Mouse (Mus musculus) embryonic facial prominence, embryonic 13.5 days (tissue): ENCODE results near the gene Ntf5. TPM values are rescaled to one million over a fixed set of nuclear protein-coding genes. Genes with fewer than 3 reads are reported as not detected.

Experiments
- ATAC-seq: fragments of 200-750 bp; cut with Nextera tagmentation; 2 replicates; pipeline ENCODE4 v1.8.0; 2017; ENCODE audit warnings: low read depth; ENCODE audit not compliant: insufficient number of reproducible peaks, insufficient read depth, low FRiP score, low TSS enrichment
- H3K27ac ChIP-seq: fragments of 300-500 bp; sonication (generic); 2 replicates; pipeline ENCODE4 v1.5.1; 2015; ENCODE audit warnings: moderate library complexity, mild to moderate bottlenecking, inconsistent platforms
- H3K27me3 ChIP-seq: fragments of 300-500 bp; sonication (generic); 2 replicates; pipeline ENCODE4 v1.6.1; 2015; ENCODE audit warnings: mild to moderate bottlenecking, inconsistent platforms
- H3K36me3 ChIP-seq: fragments of 300-500 bp; sonication (generic); 2 replicates; pipeline ENCODE4 v1.6.1; 2015; ENCODE audit warnings: mild to moderate bottlenecking, inconsistent platforms
- H3K4me1 ChIP-seq: fragments of 300-500 bp; sonication (generic); 2 replicates; pipeline ENCODE4 v1.6.1; 2015; ENCODE audit warnings: inconsistent platforms
- H3K4me2 ChIP-seq: fragments of 300-500 bp; sonication (generic); 2 replicates; pipeline ENCODE4 v1.6.1; 2015; ENCODE audit warnings: moderate library complexity, mild to moderate bottlenecking, inconsistent platforms
- H3K4me3 ChIP-seq: fragments of 300-500 bp; sonication (generic); 2 replicates; pipeline ENCODE4 v1.5.1; 2015; ENCODE audit warnings: mild to moderate bottlenecking, inconsistent platforms
- H3K9ac ChIP-seq: fragments of 300-500 bp; sonication (generic); 2 replicates; pipeline ENCODE4 v1.6.1; 2015; ENCODE audit warnings: mild to moderate bottlenecking, inconsistent platforms
- H3K9me3 ChIP-seq: fragments of 300-500 bp; sonication (generic); 2 replicates; pipeline ENCODE4 v1.6.1; 2016; ENCODE audit warnings: inconsistent platforms
- WGBS: fragments of 180-500 bp; shearing (Covaris S2); methylation state at CpG from one replicate; pipeline ENCODE4 v1.1.7; 2015; ENCODE audit warnings: mixed read lengths; 5-methylcytosine and 5-hydroxymethylcytosine counted together
- polyA plus RNA-seq: library from polyadenylated mRNA; unstranded; fragments of >200 nt; fragmentation: Nextera tagmentation; extraction: Ambion mirVana; gene quantifications from 2 replicates; pipeline ENCODE4 v1.2.1, GENCODE M21; 2015

The Ntf5 gene
- 4.6 and 6.1 TPM in 2 replicates for polyA plus RNA-seq

- Histone ChIP-seq H3K9me3 (no peaks in the 10 kb centered on the region), H3K36me3 (no peaks in the 10 kb centered on the region), H3K4me2 (peak within 1 kb of the TSS; percentile 71), H3K4me1 (peaks cover 33% of the 10 kb centered on the region), H3K27ac (peak within 1 kb of the TSS; percentile 77), H3K27me3 (peaks cover 96% of the 10 kb centered on the region), H3K9ac (peak within 1 kb of the TSS; percentile 72), H3K4me3 (peak within 1 kb of the TSS; percentile 56)
- peak; percentile 28; the same call in 1 of the 2 replicates for ATAC-seq
- 3% methylated on average over 36 of the region's 45 CpGs for WGBS
Measured at GRCm38 (mm10) chr7:45413113-45413863, at the start of gene Ntf5. Gene Ntf5, plus strand, starts transcription at chr7:45413695.

DNA sequence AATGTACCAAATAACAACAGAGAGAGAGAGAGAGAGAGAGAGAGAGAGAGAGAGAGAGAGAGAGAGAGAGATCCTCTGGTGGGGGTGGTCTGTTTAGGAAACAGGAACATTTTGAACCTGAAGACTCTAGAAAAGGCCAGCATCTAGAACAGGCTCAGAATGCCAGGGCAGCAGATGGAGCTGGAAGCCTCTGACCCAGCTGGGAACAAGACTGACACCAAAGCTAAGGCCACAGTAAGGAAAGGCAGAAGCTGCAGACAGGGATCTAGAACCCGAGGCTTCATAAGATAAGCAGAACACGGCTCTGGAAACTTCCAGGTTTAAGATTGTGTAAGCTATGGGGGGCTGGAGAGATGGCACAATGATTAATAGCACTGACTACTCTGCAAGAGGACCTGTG is 49.5 kb upstream of the Ntf5 start:
- Histone ChIP-seq H3K9ac (no peak overlapping the region), H3K4me1 (peaks cover 28% of the 10 kb centered on the region), H3K27ac (no peak overlapping the region), H3K4me3 (no peak overlapping the region), H3K9me3 (no peaks in the 10 kb centered on the region), H3K27me3 (peaks cover 78% of the 10 kb centered on the region), H3K36me3 (no peaks in the 10 kb centered on the region), H3K4me2 (no peak overlapping the region)
- no peak for ATAC-seq
- WGBS: 81% methylated on average over 2 of the region's 2 CpGs

DNA sequence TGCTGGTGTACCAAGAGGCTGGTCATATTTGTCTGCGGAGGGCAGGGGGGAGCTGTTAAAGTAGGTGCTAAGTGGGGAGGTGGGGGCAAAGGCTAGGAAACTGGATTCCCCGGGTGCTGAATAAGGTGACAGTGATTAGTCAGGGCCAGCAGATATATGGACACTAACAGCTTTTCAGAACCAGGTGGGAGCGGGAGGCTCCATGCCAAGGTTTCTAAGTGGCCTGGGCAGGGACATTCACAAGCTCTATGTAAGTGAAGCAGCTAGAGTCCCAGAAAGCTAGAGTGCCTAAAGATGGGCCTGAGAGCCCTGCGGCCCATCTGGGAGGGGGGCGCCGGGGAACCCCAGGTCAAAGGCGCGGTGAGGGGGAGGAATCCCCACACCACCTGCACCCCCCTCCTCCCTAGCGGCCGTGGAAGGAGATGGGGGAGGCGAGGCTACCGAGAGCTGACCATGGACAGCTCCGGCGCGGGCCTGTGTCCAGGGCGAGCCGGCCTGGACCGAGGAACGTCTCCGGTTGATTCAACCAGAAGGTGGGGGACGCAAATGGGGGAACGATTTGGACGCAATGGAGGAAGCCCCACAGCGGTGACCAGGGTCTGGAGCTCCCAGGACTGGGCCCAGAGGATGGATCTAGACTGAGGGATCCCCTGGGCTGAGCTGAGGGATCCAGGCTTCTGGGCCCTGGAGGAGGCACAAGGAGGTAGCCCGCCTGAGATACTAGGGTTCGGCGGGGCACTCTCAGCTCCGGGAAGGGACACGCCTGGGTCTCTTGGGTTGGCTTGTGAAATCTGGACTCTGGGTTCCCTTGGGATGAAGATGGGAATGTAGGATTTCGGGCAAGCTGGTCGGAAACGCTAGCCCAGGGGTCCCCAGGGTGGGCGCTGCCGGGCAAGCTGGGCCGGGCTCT is 47.5 kb upstream of the Ntf5 start:
- WGBS: 4% methylated on average over 35 of the region's 35 CpGs
- Histone ChIP-seq H3K4me2 (peak overlapping the region; percentile 95), H3K27ac (no peak overlapping the region; the same call in 1 of the 2 replicates), H3K9ac (peak overlapping the region; percentile 80), H3K4me3 (peak overlapping the region; percentile 70), H3K36me3 (no peaks in the 10 kb centered on the region), H3K4me1 (peaks cover 41% of the 10 kb centered on the region), H3K27me3 (peaks cover 75% of the 10 kb centered on the region), H3K9me3 (no peaks in the 10 kb centered on the region)
- no peak for ATAC-seq

DNA sequence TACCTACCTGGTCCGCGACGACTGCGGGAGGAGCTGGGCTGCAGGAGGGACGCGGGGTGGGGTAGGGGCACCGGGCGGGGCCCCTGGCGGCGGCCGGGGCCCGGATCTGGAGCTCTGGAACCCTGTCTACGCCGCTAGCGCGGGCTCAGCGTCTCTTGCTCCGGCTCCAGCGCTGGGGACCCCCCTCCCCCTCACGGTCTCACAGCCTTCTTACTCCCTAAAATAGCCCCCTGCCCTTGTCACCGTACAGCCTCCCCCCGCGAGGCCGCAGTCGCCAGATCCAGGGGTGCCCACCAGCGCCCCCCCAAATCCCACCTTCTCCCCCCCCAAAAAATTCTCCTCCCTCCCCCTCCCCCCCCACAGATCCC is 46.9 kb upstream of the Ntf5 start, which contains the start of gene Ppfia3:
Gene Ppfia3 (minus strand): TSS at position 368 of the 368 bp plus-strand sequence.
- peak within 1 kb of the TSS; percentile 80 for H3K9ac ChIP-seq
- H3K27ac ChIP-seq: peak within 1 kb of the TSS; percentile 68

DNA sequence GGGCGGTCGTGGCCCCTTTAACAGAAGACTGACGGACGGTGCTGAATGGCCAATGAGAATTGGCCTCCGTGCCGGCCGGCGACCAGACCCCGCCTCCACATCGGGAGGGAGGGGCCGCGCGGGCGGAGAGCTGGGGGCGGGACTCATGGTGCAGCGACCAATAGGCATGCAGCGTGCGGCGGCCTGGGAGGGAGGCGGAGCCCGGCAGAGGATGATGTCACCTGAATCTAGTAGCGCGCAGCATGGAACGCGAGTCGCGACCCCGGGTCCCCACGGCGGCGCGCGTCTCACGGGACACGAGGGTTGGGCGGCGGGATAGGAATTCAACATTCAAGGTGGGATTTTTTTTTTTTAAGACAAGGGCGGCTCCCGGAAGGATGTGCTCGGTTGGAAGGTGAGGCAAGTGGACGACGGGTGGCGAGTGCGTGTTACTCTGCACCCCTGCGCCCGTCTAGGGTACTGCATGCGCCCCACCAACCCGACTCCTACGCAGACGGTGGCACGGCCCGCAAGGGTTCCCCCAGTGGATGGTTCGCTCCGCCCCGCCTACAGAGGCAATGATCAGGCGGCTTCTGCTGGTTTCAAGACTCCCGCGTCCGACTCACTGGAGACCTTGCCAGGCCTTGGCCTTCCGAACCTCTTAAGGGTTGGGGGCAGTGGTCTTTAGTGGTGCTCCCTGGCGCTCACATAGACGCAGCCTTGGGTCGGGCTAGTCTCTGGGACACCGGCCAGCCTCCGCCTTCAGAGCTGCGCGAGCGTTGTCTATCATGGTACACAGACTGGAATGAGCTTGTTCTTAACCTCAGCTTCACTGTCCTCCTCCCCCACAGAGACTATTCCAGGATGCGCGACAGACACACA is 46.2 kb upstream of the Ntf5 start:
- peak; percentile 85 for ATAC-seq
- H3K4me3 ChIP-seq: peak overlapping the region; percentile 70
- H3K36me3 ChIP-seq: 0 out of 2 replicates have a peak, but pooled peaks cover 2% of the 10 kb centered on the region
- H3K9me3 ChIP-seq: no peaks in the 10 kb centered on the region
- peaks cover 63% of the 10 kb centered on the region for H3K27me3 ChIP-seq
- under 1% methylated on average over 68 of the region's 70 CpGs for WGBS
- peak overlapping the region; percentile 95 for H3K4me2 ChIP-seq
- peak overlapping the region; percentile 68 for H3K27ac ChIP-seq
- H3K4me1 ChIP-seq: peaks cover 35% of the 10 kb centered on the region
- peak overlapping the region; percentile 80 for H3K9ac ChIP-seq

More for the DNA sequence above, 46.9 kb upstream of the Ntf5 start, which contains the start of gene Ppfia3:
- ATAC-seq: peak; percentile 18; the same call in 1 of the 2 replicates
- Histone ChIP-seq H3K4me1 (peaks cover 40% of the 10 kb centered on the region), H3K9me3 (no peaks in the 10 kb centered on the region), H3K36me3 (no peaks in the 10 kb centered on the region), H3K27me3 (peaks cover 69% of the 10 kb centered on the region), H3K4me3 (peak within 1 kb of the TSS; percentile 70), H3K4me2 (peak within 1 kb of the TSS; percentile 95)
- WGBS: under 1% methylated on average over 21 of the region's 26 CpGs

DNA sequence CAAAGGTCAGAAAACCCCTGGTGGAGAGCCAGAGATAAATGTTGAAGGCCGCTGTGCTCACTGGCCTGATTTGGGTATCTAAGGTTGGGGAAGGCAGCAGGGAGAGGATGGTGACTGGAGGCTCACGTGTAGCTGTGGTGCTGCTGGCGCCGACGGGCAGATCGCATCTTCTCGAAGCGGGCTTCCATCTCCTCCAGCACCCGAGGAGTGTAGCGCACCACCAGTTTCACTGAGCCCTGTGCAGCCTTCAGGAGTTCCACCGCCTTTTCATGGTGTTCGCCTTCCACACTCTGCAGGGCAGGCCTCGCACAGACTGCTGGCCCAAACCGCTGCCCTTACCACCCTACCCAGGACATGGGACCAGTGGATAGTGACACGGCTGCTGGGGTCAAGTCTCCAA is 45.3 kb upstream of the Ntf5 start:
- H3K4me3 ChIP-seq: peak overlapping the region; percentile 70
- H3K9ac ChIP-seq: no peak overlapping the region; the same call in 1 of the 2 replicates
- H3K27ac ChIP-seq: no peak overlapping the region
- peak overlapping the region; percentile 95 for H3K4me2 ChIP-seq
- H3K4me1 ChIP-seq: peaks cover 32% of the 10 kb centered on the region
- H3K36me3 ChIP-seq: peaks cover 12% of the 10 kb centered on the region
- 83% methylated on average over 15 of the region's 15 CpGs for WGBS
- ATAC-seq: no peak
- H3K27me3 ChIP-seq: peaks cover 53% of the 10 kb centered on the region
- H3K9me3 ChIP-seq: no peaks in the 10 kb centered on the region

DNA sequence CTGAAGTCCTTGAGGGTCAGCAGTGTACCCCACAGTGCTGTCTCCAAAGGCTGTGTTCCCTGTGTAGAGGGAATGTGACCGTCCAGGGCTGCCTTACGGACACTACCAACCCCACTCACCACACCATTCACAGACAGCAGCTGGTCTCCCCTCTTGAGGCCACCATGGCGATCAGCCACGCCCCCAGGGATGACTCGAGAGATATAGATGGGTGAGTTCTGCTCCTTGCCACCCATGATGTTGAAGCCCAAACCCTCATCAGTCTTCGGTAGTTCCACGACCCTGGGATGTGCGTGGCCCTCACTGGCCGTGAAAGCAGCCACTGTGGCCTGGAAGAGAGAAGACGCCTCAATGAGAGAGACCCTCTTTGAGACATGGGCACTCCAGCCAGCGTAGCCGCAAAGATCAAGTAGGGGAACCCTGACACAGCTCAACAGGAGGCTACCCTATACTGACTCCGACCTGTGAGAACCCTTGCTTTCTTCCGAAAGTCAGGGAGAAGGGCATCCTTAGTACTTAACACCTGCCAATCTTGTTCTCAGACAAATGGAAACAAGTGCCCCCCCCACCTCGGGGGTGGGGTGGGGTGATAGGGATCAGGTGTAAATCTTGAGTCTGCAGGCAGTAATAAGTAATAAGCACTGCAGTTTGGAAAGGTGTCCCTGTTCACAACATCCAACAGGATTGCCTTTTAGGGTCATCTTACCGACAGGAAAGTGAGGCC is 44.3 kb upstream of the Ntf5 start:
- Histone ChIP-seq H3K4me2 (peak overlapping the region; percentile 92), H3K9ac (no peak overlapping the region), H3K4me3 (0 out of 2 replicates have a peak overlapping the region, but pooled peaks have one; percentile 51), H3K36me3 (peaks cover 21% of the 10 kb centered on the region), H3K4me1 (peaks cover 32% of the 10 kb centered on the region), H3K9me3 (no peaks in the 10 kb centered on the region), H3K27me3 (peaks cover 43% of the 10 kb centered on the region), H3K27ac (no peak overlapping the region)
- 74% methylated on average over 16 of the region's 16 CpGs for WGBS
- ATAC-seq: no peak

DNA sequence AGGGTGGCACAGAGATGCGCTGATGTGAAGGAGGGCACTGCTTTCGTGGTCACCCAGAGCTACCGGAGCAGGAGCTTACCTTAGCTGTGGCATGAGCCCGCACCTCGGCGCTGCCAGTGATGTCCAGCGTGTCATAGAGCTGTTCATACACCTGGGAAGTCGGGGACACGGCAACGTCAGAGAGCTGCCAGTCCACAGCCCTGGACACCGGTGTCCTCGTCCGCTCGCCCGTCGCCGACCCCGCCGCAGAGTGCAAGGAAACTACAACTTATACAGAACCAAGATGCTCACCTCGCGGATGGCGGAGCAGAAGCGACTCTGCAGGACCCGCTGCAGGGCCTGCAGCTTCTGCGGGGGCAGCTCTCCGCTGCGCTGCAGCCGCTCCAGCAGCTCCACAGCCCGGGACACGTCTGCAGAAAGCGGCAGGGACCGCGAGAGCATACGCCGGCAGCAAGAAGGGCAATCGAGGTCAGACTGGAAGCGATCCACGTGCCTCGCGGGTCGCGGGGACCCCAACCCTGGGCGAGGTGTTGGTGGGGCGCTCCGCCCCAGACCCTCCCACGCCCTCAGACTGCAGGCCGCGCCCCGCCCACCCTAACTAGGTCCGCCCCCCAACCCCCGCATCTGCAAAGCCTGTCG is 43.5 kb upstream of the Ntf5 start:
- WGBS: 10% methylated on average over 52 of the region's 52 CpGs
- Histone ChIP-seq H3K4me1 (peaks cover 32% of the 10 kb centered on the region), H3K27ac (no peak overlapping the region), H3K4me3 (peak overlapping the region; percentile 51), H3K4me2 (peak overlapping the region; percentile 92), H3K9ac (peak overlapping the region; percentile 69), H3K27me3 (peaks cover 36% of the 10 kb centered on the region), H3K9me3 (no peaks in the 10 kb centered on the region), H3K36me3 (peaks cover 27% of the 10 kb centered on the region)
- peak; percentile 6 for ATAC-seq

- peaks cover 29% of the 10 kb centered on the region for H3K4me1 ChIP-seq
- peak within 1 kb of the TSS; percentile 69 for H3K9ac ChIP-seq
- ATAC-seq: peak; percentile 73
- H3K9me3 ChIP-seq: no peaks in the 10 kb centered on the region
- peak within 1 kb of the TSS; percentile 51 for H3K4me3 ChIP-seq
- H3K4me2 ChIP-seq: peak within 1 kb of the TSS; percentile 92
- WGBS: 10% methylated on average over 28 of the region's 28 CpGs
- H3K36me3 ChIP-seq: peaks cover 33% of the 10 kb centered on the region
- no peak within 1 kb of the TSS for H3K27ac ChIP-seq
- H3K27me3 ChIP-seq: peaks cover 28% of the 10 kb centered on the region
Measured at GRCm38 (mm10) chr7:45370475-45371311, 42.8 kb upstream of the Ntf5 start, which contains the start of gene Lin7b. Gene Lin7b, minus strand, starts transcription at chr7:45370583.
